Mouse (Mus musculus) adrenal gland (tissue): Measurements from ENCODE around the gene Dnmt3l.
"Not testable (repeated sequence)": the region's sequence is repeated elsewhere in the genome, so short reads cannot be mapped to it uniquely, and the experiment has no call there.

ENCODE experiments used
- intact Hi-C: fragments of 180-260 bp; cut with DNase I; formaldehyde crosslinking; loops from one replicate; pipeline ENCODE4 v1.15.1; 2025

The Dnmt3l gene

GRCm38 (mm10) chr10:78079955-78080591 is 38.3 kb downstream of the Dnmt3l start:
- intact Hi-C loops, result loop anchor here (5.0 kb wide), 1 partner anchor 42 kb away; no protein-coding TSS in a partner anchor

- intact Hi-C loops, result no loop called here
Measured at GRCm38 (mm10) chr10:78084073-78084472, 42.3 kb downstream of the Dnmt3l start.

- intact Hi-C loops, result no loop called here
Measured at GRCm38 (mm10) chr10:78085711-78086110, 44.0 kb downstream of the Dnmt3l start.

- intact Hi-C loops, result no loop called here
Measured at GRCm38 (mm10) chr10:78086444-78087061, 44.8 kb downstream of the Dnmt3l start.

GRCm38 (mm10) chr10:78087101-78087511 is 45.4 kb downstream of the Dnmt3l start:
- intact Hi-C loops, result no loop called here

GRCm38 (mm10) chr10:78090246-78090645 is 48.5 kb downstream of the Dnmt3l start:
- intact Hi-C loops, result no loop called here

- intact Hi-C loops, result no loop called here
Measured at GRCm38 (mm10) chr10:78090706-78091491, 49.2 kb downstream of the Dnmt3l start.

- intact Hi-C loops, result no loop called here
Measured at GRCm38 (mm10) chr10:78091865-78092724, 50.3 kb downstream of the Dnmt3l start.

GRCm38 (mm10) chr10:78092725-78093029 is 50.9 kb downstream of the Dnmt3l start:
- intact Hi-C loops, result no loop called here

GRCm38 (mm10) chr10:78095221-78095620 is 53.5 kb downstream of the Dnmt3l start:
- intact Hi-C loops, result no loop called here

- intact Hi-C loops, result no loop called here
Measured at GRCm38 (mm10) chr10:78095954-78096931, 54.5 kb downstream of the Dnmt3l start.

GRCm38 (mm10) chr10:78099860-78100259 is 58.1 kb downstream of the Dnmt3l start:
- intact Hi-C loops, result not testable (repeated sequence)

GRCm38 (mm10) chr10:78100989-78101780 is 59.4 kb downstream of the Dnmt3l start:
- intact Hi-C loops, result no loop called here

- intact Hi-C loops, result no loop called here
Measured at GRCm38 (mm10) chr10:78104555-78105490, 63.1 kb downstream of the Dnmt3l start.

- intact Hi-C loops, result no loop called here
Measured at GRCm38 (mm10) chr10:78105548-78105947, 63.8 kb downstream of the Dnmt3l start.
